Mouse (Mus musculus) testis, adult 2 months (tissue): ENCODE data around the gene Gabrb1.

Source experiments
- CTCF ChIP-seq: fragments of 200-500 bp; IDR thresholded peaks from 2 replicates; pipeline ENCODE4 v1.5.1; 2012; ENCODE audit warnings: low read depth, mild to moderate bottlenecking, inconsistent platforms, low read length, moderate library complexity; ENCODE audit not compliant: control insufficient read depth, insufficient read depth, insufficient replicate concordance
- POLR2A ChIP-seq: fragments of 200-500 bp; IDR thresholded peaks from 2 replicates; pipeline ENCODE4 v1.6.1; 2012; ENCODE audit warnings: low read depth, mild to moderate bottlenecking, inconsistent platforms, low read length, moderate library complexity; ENCODE audit not compliant: control insufficient read depth

DNA sequence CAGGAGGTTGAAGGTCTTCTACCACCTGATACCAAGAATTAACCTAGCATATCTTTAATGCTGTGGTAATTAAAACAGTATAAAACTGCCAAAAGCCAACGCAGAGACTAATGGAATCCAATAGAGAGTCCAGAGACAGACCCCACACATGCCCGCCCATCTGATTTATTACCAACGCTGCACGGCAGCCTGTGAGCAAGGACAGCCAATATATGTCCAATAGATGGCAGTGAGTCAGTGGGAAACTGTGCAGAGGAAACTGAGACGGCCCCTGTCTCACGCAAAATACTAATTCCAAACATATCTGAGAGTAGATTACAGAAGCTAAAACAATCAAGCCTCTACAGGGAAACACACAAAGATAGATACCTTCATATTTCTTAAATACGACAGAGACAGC lies 506.5 kb downstream of the Gabrb1 start:
- TF ChIP-seq POLR2A (no peak), CTCF (no peak)
